Mouse (Mus musculus): ENCODE measurements at regions not wholly inside any gene's neighbourhood (a gene's known extent, or its start where the extent isn't known, plus 50 kb on each side); places are given as distances from the start of the nearest gene placed in this dataset.
A peak's percentile ranks its signal among the peaks of the same experiment; 100 is the strongest.

GRCm38 (mm10) chr6:51329070-51329995 lies 103.1 kb upstream of the Nfe2l3 start:
- 91% methylated on average over 13 of the region's 13 CpGs for WGBS
- DNase-seq (ENCODE audit: extremely low spot score, low spot score), result no peak
- H3K4me3 ChIP-seq, result no peak overlapping the region
- no peaks in the 10 kb centered on the region for H3K36me3 ChIP-seq (replicated peaks)
- no peak overlapping the region for H3K27ac ChIP-seq
- no peaks in the 10 kb centered on the region for H3K27me3 ChIP-seq (ENCODE audit: poor library complexity, severe bottlenecking)
- no peaks in the 10 kb centered on the region for H3K9me3 ChIP-seq
- H3K4me1 ChIP-seq, result peaks cover 19% of the 10 kb centered on the region

DNA sequence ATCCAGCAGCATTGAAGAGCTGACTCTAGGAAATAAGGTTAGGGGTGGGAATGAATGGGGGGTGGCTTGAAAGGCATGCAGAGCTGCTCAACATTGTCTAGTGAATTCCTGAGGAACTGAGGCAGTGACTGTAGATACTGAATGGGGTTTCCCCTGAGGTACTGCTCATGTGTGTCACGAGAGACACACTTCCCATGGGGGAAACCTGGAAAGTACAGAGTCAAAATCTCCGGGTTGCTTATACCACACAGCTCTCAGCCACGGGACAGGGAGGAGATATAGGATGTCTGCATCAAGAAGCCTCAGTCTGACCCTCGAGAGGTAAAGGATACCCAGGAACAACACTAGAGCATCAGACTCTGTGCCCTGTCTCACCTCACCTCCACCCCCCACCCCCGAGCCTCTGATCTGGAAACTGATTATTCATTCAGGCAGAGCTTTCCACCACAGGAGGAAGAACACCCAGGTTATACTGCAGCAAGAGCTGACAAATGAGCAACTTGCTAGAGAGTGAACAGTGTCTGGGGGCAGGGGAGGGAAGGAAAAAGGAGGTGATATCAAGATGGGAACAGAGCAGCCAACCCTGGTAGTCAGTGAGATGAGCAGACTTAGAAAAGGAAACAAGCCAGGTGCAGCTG lies 102.3 kb upstream of the Nfe2l3 start:
- 70% methylated on average over 5 of the region's 5 CpGs for WGBS
- DNase-seq (ENCODE audit: extremely low spot score, low spot score), result no peak
- H3K27ac ChIP-seq, result no peak overlapping the region
- no peaks in the 10 kb centered on the region for H3K9me3 ChIP-seq
- H3K36me3 ChIP-seq (replicated peaks), result no peaks in the 10 kb centered on the region
- H3K4me1 ChIP-seq, result peaks cover 20% of the 10 kb centered on the region
- H3K4me3 ChIP-seq, result no peak overlapping the region
- no peaks in the 10 kb centered on the region for H3K27me3 ChIP-seq (ENCODE audit: poor library complexity, severe bottlenecking)

DNA sequence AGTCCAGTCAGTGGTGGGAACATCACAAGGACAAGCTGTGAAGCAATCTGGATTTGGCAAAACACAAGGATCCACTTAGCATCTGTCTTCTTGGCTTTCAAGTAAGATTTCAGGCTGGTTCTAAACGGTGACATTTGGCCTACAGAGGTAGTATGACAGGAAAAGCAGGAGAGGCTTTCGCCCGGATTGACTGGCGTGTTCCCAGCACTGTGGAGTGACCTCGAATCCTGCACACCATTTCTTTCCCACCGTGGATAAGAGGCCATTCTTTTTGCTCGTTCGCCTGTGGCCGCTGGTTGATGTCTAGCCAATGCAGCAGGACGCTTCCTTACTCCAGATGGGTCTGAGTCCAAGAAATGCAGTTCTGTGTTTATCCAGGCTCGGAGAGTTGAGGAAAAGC lies 99.6 kb upstream of the Nfe2l3 start:
- Histone ChIP-seq H3K4me1 (peaks cover 25% of the 10 kb centered on the region), H3K9me3 (no peaks in the 10 kb centered on the region), H3K36me3 (replicated peaks) (no peaks in the 10 kb centered on the region), H3K27ac (no peak overlapping the region), H3K27me3 (ENCODE audit: poor library complexity, severe bottlenecking) (no peaks in the 10 kb centered on the region), H3K4me3 (no peak overlapping the region)
- DNase-seq (ENCODE audit: extremely low spot score, low spot score), result no peak
- 72% methylated on average over 11 of the region's 11 CpGs for WGBS

DNA sequence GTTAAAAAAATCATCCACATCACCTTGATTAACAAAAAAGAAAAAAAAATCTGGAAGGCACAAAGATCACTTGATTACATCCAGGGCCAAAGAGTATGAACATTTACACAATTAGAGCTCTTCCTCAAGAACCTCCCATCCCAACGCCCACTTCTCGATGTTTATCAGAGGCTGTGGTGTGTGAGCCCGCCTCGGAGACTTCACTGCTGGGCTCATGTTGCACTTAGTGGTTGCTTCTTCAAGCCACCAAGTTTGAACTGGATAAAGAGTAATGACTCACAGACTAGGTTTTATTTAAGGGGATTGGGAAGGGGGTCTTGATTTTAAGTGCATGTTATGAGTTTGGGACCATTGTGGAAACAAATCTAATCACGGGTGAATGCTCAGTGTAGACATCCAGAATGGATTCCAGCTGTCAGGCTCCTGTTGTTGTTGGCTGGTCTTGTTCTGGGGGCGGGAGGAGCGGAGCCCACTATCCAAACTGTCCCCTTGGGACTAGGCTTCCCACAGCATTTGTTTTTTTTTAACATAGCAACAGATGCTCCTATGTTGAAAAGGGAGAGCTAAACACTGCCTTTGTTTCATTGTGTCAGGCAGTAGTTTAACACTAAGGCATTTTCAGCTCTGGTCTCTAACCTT lies 98.6 kb upstream of the Nfe2l3 start:
- no peaks in the 10 kb centered on the region for H3K36me3 ChIP-seq (replicated peaks)
- H3K4me1 ChIP-seq, result peaks cover 25% of the 10 kb centered on the region
- no peak overlapping the region for H3K27ac ChIP-seq
- 67% methylated on average over 7 of the region's 7 CpGs for WGBS
- H3K27me3 ChIP-seq (ENCODE audit: poor library complexity, severe bottlenecking), result no peaks in the 10 kb centered on the region
- no peaks in the 10 kb centered on the region for H3K9me3 ChIP-seq
- no peak for DNase-seq (ENCODE audit: extremely low spot score, low spot score)
- no peak overlapping the region for H3K4me3 ChIP-seq

DNA sequence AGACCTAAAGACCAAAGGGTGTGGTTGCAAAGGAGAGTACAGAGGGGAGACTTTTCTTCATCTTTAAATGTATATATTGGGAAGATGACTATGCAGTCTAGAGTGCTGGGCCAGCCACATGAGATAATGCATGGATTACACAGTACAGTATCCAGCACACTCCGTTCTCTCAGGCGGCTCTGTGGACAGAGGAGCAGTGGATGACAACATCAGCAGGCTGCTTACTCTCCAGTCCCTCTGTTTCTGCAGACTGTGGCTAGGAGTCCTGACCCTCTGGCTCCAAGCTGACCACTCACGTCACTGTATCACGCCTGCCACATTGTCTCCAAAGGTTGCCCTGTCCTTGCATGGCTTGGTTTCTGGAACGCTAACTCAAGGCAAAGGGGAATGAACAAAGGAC lies 97.2 kb upstream of the Nfe2l3 start:
- WGBS, result 84% methylated on average over 5 of the region's 5 CpGs

DNA sequence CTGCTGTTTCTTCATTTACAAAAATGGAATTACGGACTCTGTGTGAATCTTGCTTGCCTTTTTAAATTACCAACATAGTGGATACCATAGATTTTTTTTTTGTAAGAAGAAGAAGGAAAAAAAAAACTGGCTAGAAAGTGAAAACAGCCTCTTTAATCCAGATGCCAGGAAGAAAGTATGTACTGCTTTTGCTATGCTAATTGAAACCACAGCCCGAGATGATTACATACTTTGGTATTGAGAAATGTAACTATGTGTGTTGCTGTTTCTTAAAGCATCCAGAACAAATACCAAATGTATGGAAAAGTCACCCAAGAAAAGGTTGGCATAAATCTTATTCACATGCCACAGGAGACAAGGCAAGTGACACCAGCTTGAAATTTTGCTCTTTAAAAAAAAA lies 93.2 kb upstream of the Nfe2l3 start:
- no peak for DNase-seq (ENCODE audit: extremely low spot score, low spot score)
- 89% methylated on average over 2 of the region's 2 CpGs for WGBS
- no peaks in the 10 kb centered on the region for H3K36me3 ChIP-seq (replicated peaks)
- H3K4me1 ChIP-seq, result peaks cover 11% of the 10 kb centered on the region
- no peaks in the 10 kb centered on the region for H3K9me3 ChIP-seq
- no peaks in the 10 kb centered on the region for H3K27me3 ChIP-seq (ENCODE audit: poor library complexity, severe bottlenecking)
- no peak overlapping the region for H3K4me3 ChIP-seq
- H3K27ac ChIP-seq, result no peak overlapping the region

More for the DNA sequence above, 97.2 kb upstream of the Nfe2l3 start:
- Histone ChIP-seq H3K27ac (no peak overlapping the region), H3K27me3 (ENCODE audit: poor library complexity, severe bottlenecking) (no peaks in the 10 kb centered on the region), H3K9me3 (no peaks in the 10 kb centered on the region), H3K4me1 (peaks cover 25% of the 10 kb centered on the region), H3K4me3 (no peak overlapping the region), H3K36me3 (replicated peaks) (no peaks in the 10 kb centered on the region)
- DNase-seq (ENCODE audit: extremely low spot score, low spot score), result no peak

- H3K36me3 ChIP-seq (replicated peaks), result no peaks in the 10 kb centered on the region
- no peaks in the 10 kb centered on the region for H3K27me3 ChIP-seq (ENCODE audit: poor library complexity, severe bottlenecking)
- no peak overlapping the region for H3K27ac ChIP-seq
- no peak overlapping the region for H3K4me3 ChIP-seq
- no peaks in the 10 kb centered on the region for H3K9me3 ChIP-seq
- no peak for DNase-seq (ENCODE audit: extremely low spot score, low spot score)
- WGBS, result 97% methylated on average over 9 of the region's 9 CpGs
- H3K4me1 ChIP-seq, result no peaks in the 10 kb centered on the region
Observed at GRCm38 (mm10) chr6:51347721-51348120, 84.7 kb upstream of the Nfe2l3 start.

- Histone ChIP-seq H3K36me3 (replicated peaks) (no peaks in the 10 kb centered on the region), H3K27ac (no peak overlapping the region), H3K4me1 (no peaks in the 10 kb centered on the region), H3K9me3 (no peaks in the 10 kb centered on the region), H3K27me3 (ENCODE audit: poor library complexity, severe bottlenecking) (no peaks in the 10 kb centered on the region), H3K4me3 (no peak overlapping the region)
- DNase-seq (ENCODE audit: extremely low spot score, low spot score), result no peak
- 71% methylated on average over 3 of the region's 3 CpGs for WGBS
Observed at GRCm38 (mm10) chr6:51349771-51350170, 82.7 kb upstream of the Nfe2l3 start.

DNA sequence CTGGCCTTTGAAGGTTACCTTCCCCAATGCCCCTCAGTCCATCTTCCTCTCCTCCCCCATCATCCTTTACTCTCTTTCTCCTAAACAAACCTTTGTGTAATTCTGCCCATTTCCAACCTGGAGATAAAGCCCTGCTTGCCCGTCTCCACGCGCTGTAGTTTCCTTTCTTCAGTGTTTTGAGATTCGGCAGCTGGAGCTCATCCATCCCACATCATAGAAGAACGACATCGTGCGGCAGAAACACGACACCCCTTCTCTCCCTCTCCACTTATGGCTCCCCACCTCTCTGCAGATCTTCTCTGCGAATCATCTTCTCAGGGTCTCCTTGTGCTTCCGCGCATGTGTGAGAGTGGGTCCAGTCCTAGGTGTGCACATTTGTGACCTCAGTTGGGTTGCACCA lies 77.4 kb upstream of the Nfe2l3 start:
- Histone ChIP-seq H3K4me3 (no peak overlapping the region), H3K27me3 (ENCODE audit: poor library complexity, severe bottlenecking) (0 out of 2 replicates have a peak, but pooled peaks cover under 1% of the 10 kb centered on the region), H3K4me1 (no peaks in the 10 kb centered on the region), H3K36me3 (replicated peaks) (no peaks in the 10 kb centered on the region), H3K27ac (no peak overlapping the region), H3K9me3 (no peaks in the 10 kb centered on the region)
- whole genome bisulfite sequencing, result 88% methylated on average over 11 of the region's 11 CpGs
- DNase-seq (ENCODE audit: extremely low spot score, low spot score), result no peak

DNA sequence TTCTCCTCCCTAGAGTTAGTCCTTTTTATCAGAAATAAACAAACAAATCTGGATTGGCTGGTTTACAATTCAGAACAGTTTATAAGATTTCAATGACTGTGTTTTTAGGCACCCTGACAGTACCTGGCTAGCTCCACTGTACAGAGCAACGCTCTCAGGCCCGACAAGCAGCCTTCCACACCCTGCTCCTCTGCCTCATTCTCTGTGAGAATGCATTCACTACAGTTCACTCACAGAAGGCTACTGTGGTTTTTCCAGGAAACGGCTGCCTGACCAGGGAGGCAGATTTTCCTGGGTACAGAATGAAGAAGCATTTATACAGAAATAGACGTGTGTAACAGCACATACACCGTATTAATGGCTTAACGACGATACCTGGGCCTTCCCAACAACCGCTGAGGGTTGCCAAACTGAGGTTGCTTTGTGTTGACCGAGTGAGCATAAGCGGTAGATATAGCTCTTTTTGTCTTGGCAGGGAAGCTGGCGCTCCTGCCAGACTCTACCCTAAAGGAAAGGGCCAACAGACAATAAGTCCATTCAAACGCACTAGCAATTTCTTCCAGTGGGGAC lies 70.8 kb upstream of the Nfe2l3 start:
- Histone ChIP-seq H3K9me3 (no peaks in the 10 kb centered on the region), H3K4me1 (peaks cover 25% of the 10 kb centered on the region), H3K27me3 (ENCODE audit: poor library complexity, severe bottlenecking) (0 out of 2 replicates have a peak, but pooled peaks cover 7% of the 10 kb centered on the region), H3K4me3 (no peak overlapping the region), H3K27ac (no peak overlapping the region), H3K36me3 (replicated peaks) (no peaks in the 10 kb centered on the region)
- DNase-seq (ENCODE audit: extremely low spot score, low spot score), result no peak
- WGBS, result 64% methylated on average over 12 of the region's 12 CpGs

GRCm38 (mm10) chr6:51362475-51363226 lies 69.8 kb upstream of the Nfe2l3 start:
- H3K4me1 ChIP-seq, result peaks cover 25% of the 10 kb centered on the region
- H3K9me3 ChIP-seq, result no peaks in the 10 kb centered on the region
- peak overlapping the region; percentile 44; the same call in 1 of the 2 replicates for H3K27ac ChIP-seq
- H3K27me3 ChIP-seq (ENCODE audit: poor library complexity, severe bottlenecking), result 0 out of 2 replicates have a peak, but pooled peaks cover 7% of the 10 kb centered on the region
- WGBS, result 5% methylated on average over 15 of the region's 15 CpGs
- DNase-seq (ENCODE audit: extremely low spot score, low spot score), result peak; percentile 83
- no peaks in the 10 kb centered on the region for H3K36me3 ChIP-seq (replicated peaks)
- H3K4me3 ChIP-seq, result peak overlapping the region; percentile 43

DNA sequence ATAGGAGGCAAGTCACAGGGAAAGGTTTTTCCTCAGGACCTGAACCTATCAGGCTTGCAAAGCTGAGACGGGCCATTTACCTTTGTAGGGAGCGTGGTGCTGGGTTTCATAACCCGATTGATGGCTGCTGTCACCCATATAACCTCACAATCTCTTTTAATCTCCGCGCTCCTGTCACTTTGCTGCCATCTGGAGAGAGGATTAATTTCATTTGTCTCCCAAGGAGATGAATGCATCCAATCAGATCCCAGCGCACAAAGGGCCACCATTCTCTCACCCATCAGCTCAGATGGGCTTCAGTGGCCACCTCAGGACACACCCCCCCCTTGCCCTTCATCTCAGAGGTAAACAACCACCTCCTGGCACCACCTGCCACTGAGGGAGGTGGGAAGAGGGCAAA lies 67.7 kb upstream of the Nfe2l3 start:
- Histone ChIP-seq H3K27me3 (ENCODE audit: poor library complexity, severe bottlenecking) (0 out of 2 replicates have a peak, but pooled peaks cover 7% of the 10 kb centered on the region), H3K4me3 (no peak overlapping the region), H3K4me1 (peaks cover 30% of the 10 kb centered on the region), H3K27ac (peak overlapping the region; percentile 48; the same call in 1 of the 2 replicates), H3K36me3 (replicated peaks) (no peaks in the 10 kb centered on the region), H3K9me3 (no peaks in the 10 kb centered on the region)
- 76% methylated on average over 6 of the region's 6 CpGs for WGBS
- no peak for DNase-seq (ENCODE audit: extremely low spot score, low spot score)

All from forebrain, embryonic 10.5 days (tissue).